Mouse (Mus musculus): Measurements from ENCODE around the gene Rnf123. TPM values are rescaled to one million over a fixed set of nuclear protein-coding genes. Genes with fewer than 3 reads are reported as not detected.
A peak's percentile ranks its signal among the peaks of the same experiment; 100 is the strongest.

Rnf123 gene
- polyA plus RNA-seq, 1 experiment from 2014 or later, result 13.8 TPM

DNA sequence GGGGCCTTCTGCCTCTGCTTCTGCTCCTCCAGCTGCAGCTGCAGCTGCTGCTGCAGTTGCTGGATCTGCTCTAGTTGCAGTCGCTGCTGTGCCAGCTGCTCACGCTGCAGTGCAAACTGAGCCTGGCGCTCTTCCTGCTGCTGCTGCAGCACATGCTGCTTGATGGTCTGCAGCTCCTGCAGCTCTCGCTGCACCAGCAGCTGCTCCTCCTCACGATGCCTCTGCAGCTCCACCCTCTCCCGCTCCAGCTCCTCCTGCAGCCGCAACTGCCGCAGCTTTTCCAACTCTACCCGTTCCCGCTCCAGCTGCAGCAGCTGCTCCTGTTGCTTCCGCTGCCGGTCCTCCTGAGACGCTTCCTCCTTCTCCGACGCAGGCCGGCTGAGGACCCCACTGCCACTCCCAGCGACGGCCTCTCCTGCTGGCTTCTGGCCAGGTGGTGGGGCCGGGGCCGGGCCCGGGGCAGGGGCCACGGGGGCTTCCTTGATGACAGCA, 28.0 kb upstream of the Rnf123 start:
- no peak overlapping the region for H3K27ac ChIP-seq (replicated peaks)
- peaks cover 4% of the 10 kb centered on the region for H3K4me1 ChIP-seq (replicated peaks; ENCODE audit: control insufficient read depth, insufficient read depth)
- no peaks in the 10 kb centered on the region for H3K27me3 ChIP-seq (ENCODE audit: control insufficient read depth, insufficient read depth, low read length)
- peak; percentile 50 for DNase-seq (ENCODE audit: low spot score)
- peak overlapping the region; percentile 50 for H3K4me2 ChIP-seq (replicated peaks; ENCODE audit: low read depth)
- H3K4me3 ChIP-seq (ENCODE audit: low read depth, low read length), result peak overlapping the region; percentile 19
- TF ChIP-seq EP300 (optimal IDR thresholded peaks at IDR 0.05), result no peak
- no peak for TF ChIP-seq CTCF (IDR thresholded peaks at IDR 0.05; ENCODE audit: low read depth)
- WGBS, result 5% methylated on average over 22 of the region's 22 CpGs
- peak overlapping the region; percentile 54 for H3K9ac ChIP-seq (ENCODE audit: low read length)
- no peaks in the 10 kb centered on the region for H3K9me3 ChIP-seq (ENCODE audit: control insufficient read depth, low read length)
- no peak for ATAC-seq (ENCODE audit: low FRiP score, low TSS enrichment)
- no peaks in the 10 kb centered on the region for H3K36me3 ChIP-seq (ENCODE audit: control insufficient read depth, insufficient read depth, low read length)

DNA sequence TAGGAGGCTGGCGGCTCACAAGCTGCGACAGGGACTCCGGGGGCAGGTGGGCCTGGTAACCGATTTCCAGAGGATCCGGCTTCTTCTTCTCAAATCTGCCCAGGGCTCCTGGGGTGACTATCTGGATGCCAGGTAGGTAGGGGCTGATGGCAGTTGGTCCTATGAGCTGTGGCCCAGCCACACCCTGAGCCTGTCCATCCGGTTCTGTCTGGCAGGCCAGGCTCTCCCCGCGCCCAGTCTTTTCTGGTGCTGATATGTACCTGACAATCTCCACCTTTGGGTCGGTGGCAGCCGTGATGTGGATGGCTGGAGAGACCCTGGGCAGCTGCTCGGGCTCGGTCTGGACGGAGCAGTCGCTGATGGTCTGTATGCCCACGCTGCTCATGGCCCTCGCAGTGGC, 27.0 kb upstream of the Rnf123 start:
- peak overlapping the region; percentile 56; the same call in 1 of the 2 replicates for H3K27ac ChIP-seq (replicated peaks)
- H3K4me1 ChIP-seq (replicated peaks; ENCODE audit: control insufficient read depth, insufficient read depth), result peaks cover 4% of the 10 kb centered on the region
- H3K9me3 ChIP-seq (ENCODE audit: control insufficient read depth, low read length), result no peaks in the 10 kb centered on the region
- WGBS, result 56% methylated on average over 16 of the region's 16 CpGs
- ATAC-seq (ENCODE audit: low FRiP score, low TSS enrichment) (peak; percentile 58), DNase-seq (ENCODE audit: low spot score) (peak; percentile 78)
- TF ChIP-seq EP300 (optimal IDR thresholded peaks at IDR 0.05) (no peak), CTCF (IDR thresholded peaks at IDR 0.05; ENCODE audit: low read depth) (no peak)
- peak overlapping the region; percentile 50 for H3K4me2 ChIP-seq (replicated peaks; ENCODE audit: low read depth)
- H3K4me3 ChIP-seq (ENCODE audit: low read depth, low read length), result 0 out of 2 replicates have a peak overlapping the region, but pooled peaks have one; percentile 10
- no peak overlapping the region for H3K9ac ChIP-seq (ENCODE audit: low read length)
- H3K36me3 ChIP-seq (ENCODE audit: control insufficient read depth, insufficient read depth, low read length), result no peaks in the 10 kb centered on the region
- H3K27me3 ChIP-seq (ENCODE audit: control insufficient read depth, insufficient read depth, low read length), result no peaks in the 10 kb centered on the region

DNA sequence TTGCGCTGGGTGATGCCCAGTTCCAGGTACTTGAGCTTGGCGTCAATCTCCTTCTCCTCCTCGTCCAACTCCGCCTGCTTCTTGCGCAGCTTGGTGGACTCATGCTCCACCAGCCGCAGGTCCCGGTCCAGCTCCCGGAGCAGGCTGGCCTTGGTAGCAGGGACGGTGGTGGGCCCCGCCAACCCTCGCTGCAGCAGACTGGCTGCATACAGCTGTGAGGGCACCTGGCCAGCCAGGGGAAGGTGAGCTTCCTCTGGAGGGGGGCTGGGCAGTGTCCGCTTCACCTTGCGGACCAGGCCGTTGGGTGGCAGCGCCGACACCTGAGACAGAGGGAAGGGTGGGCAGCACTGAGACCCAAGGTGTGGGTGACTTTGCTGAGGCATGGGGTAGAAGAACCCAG, 24.7 kb upstream of the Rnf123 start:
- peaks cover 4% of the 10 kb centered on the region for H3K4me1 ChIP-seq (replicated peaks; ENCODE audit: control insufficient read depth, insufficient read depth)
- H3K36me3 ChIP-seq (ENCODE audit: control insufficient read depth, insufficient read depth, low read length), result no peaks in the 10 kb centered on the region
- no peaks in the 10 kb centered on the region for H3K27me3 ChIP-seq (ENCODE audit: control insufficient read depth, insufficient read depth, low read length)
- no peak overlapping the region for H3K4me3 ChIP-seq (ENCODE audit: low read depth, low read length)
- no peak overlapping the region for H3K9ac ChIP-seq (ENCODE audit: low read length)
- H3K4me2 ChIP-seq (replicated peaks; ENCODE audit: low read depth), result no peak overlapping the region
- DNase-seq (ENCODE audit: low spot score) (no peak), ATAC-seq (ENCODE audit: low FRiP score, low TSS enrichment) (no peak)
- 90% methylated on average over 16 of the region's 16 CpGs for WGBS
- no peaks in the 10 kb centered on the region for H3K9me3 ChIP-seq (ENCODE audit: control insufficient read depth, low read length)
- no peak overlapping the region for H3K27ac ChIP-seq (replicated peaks)
- TF ChIP-seq EP300 (optimal IDR thresholded peaks at IDR 0.05) (no peak), CTCF (IDR thresholded peaks at IDR 0.05; ENCODE audit: low read depth) (no peak)

DNA sequence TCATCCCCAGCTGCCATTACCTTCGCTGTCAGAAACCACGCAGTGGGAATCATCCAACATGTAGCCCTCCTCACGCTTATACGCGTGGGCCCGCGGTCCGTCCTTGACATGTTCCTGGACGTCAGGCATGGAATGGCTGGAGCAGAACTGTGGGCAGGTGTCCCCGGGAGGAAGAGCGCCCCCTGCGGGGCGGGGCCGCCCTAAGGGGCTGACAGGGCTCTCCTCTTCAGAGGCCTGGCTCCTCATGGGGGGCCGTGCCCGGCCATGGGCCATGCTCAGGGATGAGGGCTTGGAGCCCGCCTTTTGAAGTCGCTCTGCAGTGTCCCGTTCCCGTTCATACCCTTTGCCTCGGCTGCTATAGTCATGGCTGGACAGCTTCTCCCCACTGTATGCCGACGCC, 22.9 kb upstream of the Rnf123 start:
- Histone ChIP-seq H3K4me3 (ENCODE audit: low read depth, low read length) (no peak overlapping the region), H3K9ac (ENCODE audit: low read length) (no peak overlapping the region), H3K36me3 (ENCODE audit: control insufficient read depth, insufficient read depth, low read length) (no peaks in the 10 kb centered on the region), H3K27me3 (ENCODE audit: control insufficient read depth, insufficient read depth, low read length) (no peaks in the 10 kb centered on the region), H3K4me2 (replicated peaks; ENCODE audit: low read depth) (no peak overlapping the region), H3K9me3 (ENCODE audit: control insufficient read depth, low read length) (no peaks in the 10 kb centered on the region), H3K27ac (replicated peaks) (no peak overlapping the region), H3K4me1 (replicated peaks; ENCODE audit: control insufficient read depth, insufficient read depth) (peaks cover 3% of the 10 kb centered on the region)
- TF ChIP-seq EP300 (optimal IDR thresholded peaks at IDR 0.05) (no peak), CTCF (IDR thresholded peaks at IDR 0.05; ENCODE audit: low read depth) (no peak)
- 90% methylated on average over 23 of the region's 23 CpGs for WGBS
- DNase-seq (ENCODE audit: low spot score) (no peak), ATAC-seq (ENCODE audit: low FRiP score, low TSS enrichment) (no peak)

DNA sequence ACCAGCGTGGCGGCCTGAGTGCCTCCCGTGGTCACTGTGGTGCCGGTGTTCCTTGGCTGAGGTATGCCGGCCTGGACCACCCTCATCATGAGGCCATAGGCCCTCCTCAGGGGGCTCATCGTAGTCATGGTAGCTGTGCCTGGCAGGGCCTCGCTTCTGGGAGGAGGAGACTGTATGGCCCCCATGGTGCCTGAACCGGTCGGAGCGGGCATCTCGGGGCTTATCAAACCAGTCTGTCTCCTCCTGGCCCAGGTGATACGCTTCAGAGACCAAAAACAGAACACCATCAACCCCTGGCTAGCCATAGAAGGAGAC, 22.4 kb upstream of the Rnf123 start:
- TF ChIP-seq CTCF (IDR thresholded peaks at IDR 0.05; ENCODE audit: low read depth) (no peak), EP300 (optimal IDR thresholded peaks at IDR 0.05) (no peak)
- no peak overlapping the region for H3K4me3 ChIP-seq (ENCODE audit: low read depth, low read length)
- H3K27ac ChIP-seq (replicated peaks), result peak overlapping the region; percentile 74
- H3K9me3 ChIP-seq (ENCODE audit: control insufficient read depth, low read length), result no peaks in the 10 kb centered on the region
- H3K36me3 ChIP-seq (ENCODE audit: control insufficient read depth, insufficient read depth, low read length), result no peaks in the 10 kb centered on the region
- no peaks in the 10 kb centered on the region for H3K27me3 ChIP-seq (ENCODE audit: control insufficient read depth, insufficient read depth, low read length)
- no peak for DNase-seq (ENCODE audit: low spot score)
- 74% methylated on average over 12 of the region's 12 CpGs for WGBS
- H3K9ac ChIP-seq (ENCODE audit: low read length), result no peak overlapping the region
- H3K4me2 ChIP-seq (replicated peaks; ENCODE audit: low read depth), result peak overlapping the region; percentile 32; the same call in 1 of the 2 replicates
- H3K4me1 ChIP-seq (replicated peaks; ENCODE audit: control insufficient read depth, insufficient read depth), result no peaks in the 10 kb centered on the region; the same call in 1 of the 2 replicates
- ATAC-seq (ENCODE audit: low FRiP score, low TSS enrichment), result no peak

DNA sequence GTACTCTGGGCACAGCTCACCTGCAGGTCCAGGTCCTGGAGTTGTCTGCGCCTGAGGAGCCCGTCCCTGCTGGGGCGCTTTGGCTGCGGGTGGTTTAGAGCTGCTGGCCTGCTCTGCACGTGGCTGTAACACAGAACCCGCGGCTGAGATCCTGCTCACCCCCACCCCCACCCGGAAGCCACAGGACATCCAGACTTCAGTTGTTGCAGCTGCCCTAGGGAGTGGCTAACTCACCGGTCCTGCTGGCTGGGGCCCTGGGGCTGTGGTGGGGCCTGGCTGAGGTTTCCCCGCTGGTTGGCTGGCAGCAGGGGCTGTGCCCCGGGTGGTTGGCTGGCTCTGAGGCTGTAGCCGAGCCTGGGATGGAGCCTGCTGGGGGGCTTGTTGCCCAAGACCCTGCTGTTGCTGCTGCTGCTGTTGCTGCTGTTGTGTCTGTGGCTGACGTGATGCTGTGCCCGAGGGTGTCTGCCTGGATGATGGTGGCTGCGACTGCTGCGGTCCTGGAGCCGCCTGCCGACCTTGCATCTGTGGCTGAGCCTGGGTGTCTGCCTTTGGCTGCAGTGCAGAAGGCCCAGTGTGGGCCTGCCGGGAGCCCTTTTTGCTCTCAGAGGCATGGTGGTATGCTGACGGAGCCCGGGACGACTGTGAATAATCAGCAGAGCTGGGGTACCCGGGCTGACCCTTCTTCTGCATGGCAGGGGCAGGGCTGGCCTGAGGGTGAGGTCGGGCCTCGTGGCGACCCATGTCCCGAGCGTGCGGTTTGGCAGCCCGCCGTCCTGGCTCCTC, 21.8 kb upstream of the Rnf123 start:
- TF ChIP-seq CTCF (IDR thresholded peaks at IDR 0.05; ENCODE audit: low read depth) (no peak), EP300 (optimal IDR thresholded peaks at IDR 0.05) (no peak)
- ATAC-seq (ENCODE audit: low FRiP score, low TSS enrichment) (peak; percentile 84), DNase-seq (ENCODE audit: low spot score) (peak; percentile 89)
- Histone ChIP-seq H3K36me3 (ENCODE audit: control insufficient read depth, insufficient read depth, low read length) (no peaks in the 10 kb centered on the region), H3K9me3 (ENCODE audit: control insufficient read depth, low read length) (no peaks in the 10 kb centered on the region), H3K27me3 (ENCODE audit: control insufficient read depth, insufficient read depth, low read length) (no peaks in the 10 kb centered on the region), H3K4me3 (ENCODE audit: low read depth, low read length) (no peak overlapping the region), H3K9ac (ENCODE audit: low read length) (peak overlapping the region; percentile 36), H3K4me2 (replicated peaks; ENCODE audit: low read depth) (peak overlapping the region; percentile 32), H3K4me1 (replicated peaks; ENCODE audit: control insufficient read depth, insufficient read depth) (no peaks in the 10 kb centered on the region; the same call in 1 of the 2 replicates), H3K27ac (replicated peaks) (peak overlapping the region; percentile 74)
- 47% methylated on average over 31 of the region's 31 CpGs for WGBS

Data from stomach, postnatal 0 days (tissue).